Mouse (Mus musculus) left cerebral cortex, postnatal 4 days (tissue): Measurements from ENCODE around the gene Arrdc5. TPM values are rescaled to one million over a fixed set of nuclear protein-coding genes. Genes with fewer than 3 reads are reported as not detected.

Experiments
- DNase-seq: peaks from one replicate; pipeline ENCODE4 v3.0.0-alpha.2; 2022
- intact Hi-C: fragments of 180-260 bp; cut with DNase I; formaldehyde crosslinking; loops from one replicate; pipeline ENCODE4 v1.15.1; 2025
- total RNA-seq, 2 experiments: library from RNA; stranded (reverse); gene quantifications; 2 replicates each; pipeline ENCODE4 v1.2.3; 2021

Arrdc5 gene
- not detected for total RNA-seq

DNA sequence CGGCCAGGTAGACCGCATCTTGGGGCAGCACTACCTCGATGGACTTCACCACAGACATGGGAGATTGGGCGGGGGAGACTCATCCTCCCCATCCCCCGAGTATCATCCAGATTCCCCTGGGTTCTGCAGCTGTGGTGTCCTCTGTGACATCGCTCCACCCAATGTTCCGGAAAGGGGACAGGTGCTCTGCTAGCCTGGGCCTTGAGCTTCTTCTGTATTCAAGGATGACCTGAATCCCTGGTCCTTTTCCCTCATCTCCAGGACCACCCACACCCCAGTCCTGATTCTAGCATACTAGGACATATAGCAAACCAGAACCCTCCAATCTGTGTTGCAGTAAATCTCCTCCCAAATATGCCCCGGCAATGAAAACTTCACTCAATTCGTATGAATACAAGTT is at the start of gene Arrdc5:
Arrdc5 (minus strand) TSS at position 101 of the 400 bp plus-strand sequence.
- intact Hi-C loops: no loop called here
- DNase-seq: no peak

- intact Hi-C loops: no loop called here
- no peak for DNase-seq
Observed at GRCm38 (mm10) chr17:56348586-56348985, 48.5 kb upstream of the Arrdc5 start.

DNA sequence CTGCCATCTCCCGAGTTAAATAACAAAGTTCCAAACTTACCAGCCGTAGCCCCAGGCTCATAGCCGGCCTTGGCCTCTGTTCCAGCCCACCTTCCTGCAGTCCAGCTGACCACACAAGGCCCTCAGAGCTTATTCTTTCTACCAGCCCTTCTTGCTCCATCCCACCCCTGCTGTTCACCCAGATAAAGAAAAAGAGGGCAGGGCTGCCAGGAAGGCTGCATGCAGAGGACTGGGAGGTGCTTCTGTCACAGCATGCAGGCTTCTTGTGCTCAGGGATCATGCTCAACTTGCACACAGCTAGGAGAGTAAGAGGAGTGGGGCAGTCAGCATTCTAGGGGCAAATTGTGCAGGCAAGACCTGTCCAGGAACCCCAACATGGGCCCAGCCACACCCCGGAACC is 48.0 kb upstream of the Arrdc5 start:
- intact Hi-C loops: no loop called here
- DNase-seq: no peak

DNA sequence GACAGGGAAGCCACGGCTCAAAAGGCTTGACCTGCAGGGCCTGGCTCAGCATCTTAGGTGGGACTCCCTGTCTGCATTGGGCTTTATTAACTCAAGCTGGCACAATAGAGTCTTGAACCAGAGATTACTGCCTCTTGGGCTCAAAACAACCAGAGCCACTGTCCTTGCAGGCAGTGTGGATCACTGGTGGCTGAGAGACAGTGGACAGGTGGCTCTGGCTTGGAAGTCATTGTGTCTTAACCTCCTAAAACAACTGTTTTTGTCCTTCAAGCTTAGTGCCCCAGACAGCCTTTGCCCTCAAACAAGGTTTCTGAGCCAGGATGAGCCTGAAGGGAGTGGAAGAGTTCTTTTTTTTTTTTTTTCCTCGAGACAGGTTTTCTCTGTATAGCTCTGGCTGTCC is 45.3 kb upstream of the Arrdc5 start:
- DNase-seq: no peak
- intact Hi-C loops: no loop called here

DNA sequence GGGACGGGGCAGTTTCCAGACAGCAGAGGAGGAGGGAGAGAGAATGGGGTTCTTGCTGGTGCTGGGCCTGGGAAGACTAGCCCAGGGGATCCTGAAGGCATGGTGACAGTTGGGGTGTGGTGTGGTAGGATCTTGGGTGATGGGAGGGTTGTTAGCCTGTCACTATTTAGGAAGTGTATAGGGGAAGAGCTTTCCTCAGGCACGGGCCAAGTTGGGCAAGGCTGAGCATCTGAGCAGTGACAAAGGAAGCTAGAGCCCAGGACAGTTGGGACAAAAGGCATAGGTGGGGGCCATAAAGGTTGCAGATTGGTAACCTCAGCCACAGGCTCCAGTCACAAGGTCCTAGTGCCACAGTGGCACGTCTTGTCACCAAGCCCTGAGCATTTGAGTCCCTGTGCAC is 43.4 kb upstream of the Arrdc5 start:
- DNase-seq: no peak
- intact Hi-C loops: no loop called here

DNA sequence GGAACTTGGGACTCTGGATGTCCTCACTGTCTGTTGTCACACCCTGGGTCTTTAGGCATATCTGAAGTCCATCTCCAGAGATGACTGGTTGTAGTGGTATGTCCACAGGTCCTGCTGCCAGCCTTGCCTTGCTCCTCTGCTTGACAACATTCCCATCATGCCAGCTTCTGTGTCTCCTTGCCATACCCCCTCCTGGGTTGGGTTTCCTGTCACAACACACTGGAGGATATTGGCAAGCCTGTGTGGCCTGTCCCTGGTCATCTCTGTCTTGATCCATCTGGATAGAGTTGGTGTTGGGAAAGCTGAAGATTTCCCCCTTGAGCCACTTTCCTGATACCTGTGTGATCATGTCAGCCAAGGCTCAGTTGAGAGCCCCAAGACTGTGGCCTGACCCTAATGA is 40.6 kb upstream of the Arrdc5 start:
- intact Hi-C loops: no loop called here
- no peak for DNase-seq

GRCm38 (mm10) chr17:56338909-56339308 is 38.8 kb upstream of the Arrdc5 start:
- DNase-seq: peak; percentile 44
- intact Hi-C loops: no loop called here

DNA sequence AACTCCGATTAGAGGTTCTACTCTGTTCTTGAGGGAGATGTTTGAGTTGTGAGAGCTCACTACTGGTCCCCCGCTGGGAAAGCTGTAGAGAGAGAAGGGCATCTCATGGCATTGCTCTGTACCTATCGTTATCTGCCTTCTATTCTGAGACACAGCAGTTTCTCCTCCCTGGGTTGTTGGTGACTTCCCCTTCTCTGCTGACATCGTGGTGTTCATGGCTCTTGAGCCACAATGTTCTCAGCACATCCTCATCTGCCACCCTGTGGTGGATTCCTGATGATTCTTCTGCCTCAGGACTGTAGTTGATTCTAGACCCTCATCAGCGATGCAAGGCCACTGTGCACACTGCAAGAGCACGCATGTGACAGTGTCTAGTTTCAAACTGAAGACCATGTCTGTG is 37.7 kb upstream of the Arrdc5 start:
- no peak for DNase-seq
- intact Hi-C loops: no loop called here

DNA sequence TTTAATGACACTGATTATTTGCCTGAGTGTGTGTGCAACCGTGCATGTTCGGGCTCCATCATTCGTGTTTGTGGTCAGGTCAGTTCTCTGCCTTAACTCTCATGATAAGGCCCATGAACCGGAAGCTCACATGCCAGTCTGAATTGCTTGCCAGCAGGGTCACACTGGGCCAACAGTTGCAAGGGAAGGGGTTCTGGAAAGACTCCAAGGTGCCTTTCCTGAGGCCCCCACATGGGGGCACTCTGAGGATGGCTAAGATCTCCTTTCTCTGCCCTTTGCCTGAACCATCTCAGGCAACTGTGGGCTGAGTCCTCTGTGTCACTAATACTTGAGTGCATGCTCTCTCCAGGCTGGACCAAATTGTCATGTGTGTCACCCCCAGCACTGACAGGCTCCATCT is 37.1 kb upstream of the Arrdc5 start:
- DNase-seq: peak; percentile 82
- intact Hi-C loops: no loop called here

DNA sequence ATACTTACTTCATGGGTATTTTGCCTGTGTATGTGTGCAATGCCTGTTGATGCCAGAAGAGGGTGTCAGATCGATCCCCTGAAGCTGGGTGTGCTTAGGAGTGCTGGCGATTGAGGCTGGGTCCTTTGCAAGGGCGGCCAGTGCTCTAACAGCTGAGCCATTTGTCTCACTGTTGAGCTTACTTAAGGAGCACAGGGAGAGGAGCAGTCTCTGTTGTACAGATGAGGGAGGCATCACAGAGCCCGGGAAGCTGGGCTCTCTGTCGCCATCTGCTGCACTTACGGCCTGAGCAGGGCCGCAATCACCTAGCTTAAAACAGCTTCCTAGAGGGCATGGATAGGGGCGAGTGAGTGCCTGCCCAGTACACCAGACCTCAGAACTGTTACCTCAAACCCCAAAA is 32.9 kb upstream of the Arrdc5 start:
- intact Hi-C loops: no loop called here
- no peak for DNase-seq

GRCm38 (mm10) chr17:56331256-56331655 is 31.2 kb upstream of the Arrdc5 start:
- intact Hi-C loops: no loop called here

DNA sequence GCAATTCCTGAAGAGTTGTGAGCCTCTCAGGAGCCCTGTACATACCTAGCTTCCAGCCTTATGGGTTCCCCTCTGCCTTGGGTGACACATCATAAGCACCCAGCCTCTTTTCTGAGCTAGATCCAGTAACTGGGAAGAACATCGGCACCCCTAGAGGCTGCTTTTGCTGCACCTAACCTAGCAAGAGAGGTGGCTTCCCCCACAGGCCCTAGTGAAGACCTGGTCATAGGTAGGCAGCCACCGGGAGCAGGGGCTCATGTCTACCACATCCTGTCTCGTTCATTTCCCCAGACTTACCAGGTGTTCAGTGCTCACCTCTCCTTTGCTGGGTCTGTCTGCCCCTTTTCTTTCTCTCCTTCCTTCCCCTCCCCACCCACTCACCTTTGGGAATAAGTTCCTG is 30.3 kb upstream of the Arrdc5 start:
- no peak for DNase-seq
- intact Hi-C loops: no loop called here

More at GRCm38 (mm10) chr17:56331256-56331655, 31.2 kb upstream of the Arrdc5 start:
- DNase-seq: peak; percentile 32

DNA sequence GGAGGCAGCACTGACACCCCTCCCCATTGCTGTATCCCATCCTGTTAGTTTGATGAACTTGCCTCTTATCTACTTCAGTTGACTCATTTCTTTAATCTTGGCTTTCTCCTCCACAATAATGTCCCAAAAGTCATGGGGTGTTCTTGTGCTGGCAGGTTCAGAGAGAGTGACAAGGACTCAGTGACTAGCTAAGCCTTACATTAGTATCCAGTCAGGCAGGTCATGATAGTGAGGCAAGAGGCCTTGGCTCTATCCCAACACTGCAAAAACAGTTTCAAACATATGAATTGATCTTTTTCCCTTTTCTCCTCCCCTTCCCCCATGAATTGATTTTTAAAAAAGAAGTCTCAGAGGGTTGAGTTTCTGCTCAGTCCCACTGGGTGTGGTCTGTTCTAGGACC is 29.2 kb upstream of the Arrdc5 start:
- intact Hi-C loops: no loop called here
- DNase-seq: no peak

DNA sequence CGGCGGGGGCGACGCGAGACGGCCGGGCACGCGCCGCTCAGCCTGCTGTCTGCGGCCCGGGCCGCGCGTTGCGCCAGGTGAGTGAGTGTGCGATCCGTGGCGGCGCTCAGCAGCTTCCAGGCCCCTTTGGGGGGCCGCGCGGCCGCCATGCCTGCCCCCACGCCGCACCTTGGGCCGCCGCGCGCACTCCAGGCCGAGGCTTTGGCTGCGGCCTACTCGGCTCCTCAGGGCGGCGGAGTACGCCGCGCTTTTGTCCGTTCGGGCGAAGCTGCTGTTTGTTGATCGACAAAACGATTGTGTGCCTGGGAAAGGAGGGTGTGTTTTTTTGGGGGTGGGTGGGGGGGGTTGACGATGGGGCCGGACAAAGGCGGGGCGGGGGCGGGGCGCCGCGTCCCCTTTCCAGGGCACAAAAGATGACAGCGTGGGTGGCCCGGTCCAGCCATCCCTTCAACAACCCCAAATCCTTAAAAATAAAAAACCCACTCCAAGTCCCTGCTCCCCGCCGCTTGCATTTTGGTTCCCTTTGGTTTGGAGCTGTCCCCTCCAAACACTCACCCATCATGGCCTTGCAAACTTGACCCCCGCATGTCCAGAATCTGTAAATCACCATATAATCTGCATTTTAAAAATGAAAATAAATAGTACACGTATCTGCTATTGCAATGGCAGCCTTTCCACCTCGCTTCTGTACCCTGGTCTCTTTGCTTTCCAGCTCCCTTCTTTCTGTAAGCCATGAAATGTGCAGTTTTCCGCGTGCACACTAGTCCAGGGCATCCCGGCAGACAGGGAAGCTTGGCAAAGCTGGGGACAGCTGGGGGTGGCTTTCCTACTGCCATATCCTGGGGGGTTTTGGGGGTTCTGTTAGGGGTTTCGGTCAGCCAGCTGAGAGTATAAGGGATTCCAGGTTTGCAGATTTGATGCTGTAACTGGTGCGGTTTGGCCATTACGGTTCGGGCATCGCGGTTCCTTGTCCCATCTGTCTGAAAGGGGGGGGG is 26.4 kb upstream of the Arrdc5 start:
- intact Hi-C loops: no loop called here
- DNase-seq: peak; percentile 43

DNA sequence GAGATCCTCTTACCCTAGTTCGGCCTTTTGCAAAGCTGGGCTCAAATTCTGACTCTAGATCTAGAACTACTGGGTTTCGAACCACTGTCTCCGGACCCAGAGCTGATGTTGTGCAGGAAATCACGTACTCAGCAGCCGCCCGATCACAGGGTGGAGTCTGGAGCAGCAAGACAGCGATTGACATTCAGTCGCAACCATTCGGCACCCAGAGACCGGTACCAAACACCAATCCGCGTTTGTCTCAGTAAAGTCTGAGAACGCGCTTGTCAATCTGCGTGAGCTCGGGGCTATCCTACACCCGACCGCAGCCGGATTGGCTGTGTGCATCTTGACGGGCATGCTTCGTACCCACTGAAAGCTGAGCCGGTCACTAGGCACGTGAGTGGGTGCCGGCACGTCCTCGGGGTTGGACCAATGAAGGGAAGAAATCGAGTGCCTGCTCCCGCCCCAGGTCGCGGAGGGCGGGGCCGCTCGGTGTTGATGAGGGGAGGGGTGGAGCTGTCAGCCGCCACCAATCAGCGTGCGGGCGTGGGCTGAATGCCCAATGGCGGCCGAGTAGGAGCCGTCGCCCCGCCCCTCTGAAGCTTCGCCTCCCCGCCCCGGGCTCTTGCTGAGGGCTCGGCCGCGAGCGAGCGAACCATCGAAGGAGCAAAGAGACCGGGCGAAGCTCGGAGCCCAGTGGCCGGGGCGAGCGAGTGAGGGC is 25.5 kb upstream of the Arrdc5 start, which contains the start of gene Kdm4b:
Kdm4b (plus strand) TSS at position 613 of the 703 bp plus-strand sequence.
- intact Hi-C loops: no loop called here
- DNase-seq: peak; percentile 99

DNA sequence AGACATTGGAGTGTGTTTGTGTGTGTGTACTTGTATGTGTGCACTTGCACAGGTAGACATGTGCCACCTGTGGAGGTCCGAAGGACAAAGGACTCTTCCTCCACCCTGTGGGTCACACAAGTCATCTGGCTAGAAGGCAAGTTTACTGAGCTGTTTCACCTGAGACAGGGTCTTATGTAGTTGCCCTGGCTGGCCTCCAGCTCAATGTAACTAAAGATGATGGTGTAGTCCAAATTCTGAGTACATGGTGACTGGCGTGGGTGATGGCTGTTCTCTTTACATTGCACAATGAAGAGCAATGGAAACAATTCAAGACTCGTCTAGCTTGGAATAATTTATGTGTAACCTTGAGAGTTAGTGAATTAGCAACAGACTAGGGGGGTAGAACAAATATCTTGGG is 24.3 kb upstream of the Arrdc5 start:
- intact Hi-C loops: no loop called here
- no peak for DNase-seq

GRCm38 (mm10) chr17:56309191-56309945 is 9.3 kb upstream of the Arrdc5 start:
- DNase-seq: no peak

GRCm38 (mm10) chr17:56308088-56308487 is 8.0 kb upstream of the Arrdc5 start:
- intact Hi-C loops: no loop called here

More at GRCm38 (mm10) chr17:56309191-56309945, 9.3 kb upstream of the Arrdc5 start:
- intact Hi-C loops: no loop called here

DNA sequence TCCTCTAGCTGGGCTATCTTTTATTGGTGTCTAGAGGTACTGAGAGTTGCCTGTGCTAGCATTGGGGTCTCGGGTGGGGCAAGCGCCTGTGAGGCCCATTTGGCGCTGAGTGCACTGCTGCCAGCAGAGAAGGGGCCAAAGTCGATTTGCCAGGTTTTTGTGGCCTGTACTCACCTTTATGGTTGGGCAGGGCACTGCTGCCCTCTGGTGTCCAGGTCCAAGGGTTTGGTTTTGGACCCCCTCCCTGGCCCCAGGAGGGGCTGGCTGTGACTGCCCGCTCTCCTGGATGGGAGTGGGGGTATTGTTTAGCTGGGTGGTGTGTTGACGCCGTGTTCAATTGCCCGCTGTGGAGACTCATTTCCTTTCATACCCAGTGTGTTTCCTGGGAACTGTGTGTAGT is 5.7 kb upstream of the Arrdc5 start:
- no peak for DNase-seq
- intact Hi-C loops: no loop called here

More at GRCm38 (mm10) chr17:56308088-56308487, 8.0 kb upstream of the Arrdc5 start:
- DNase-seq: no peak

DNA sequence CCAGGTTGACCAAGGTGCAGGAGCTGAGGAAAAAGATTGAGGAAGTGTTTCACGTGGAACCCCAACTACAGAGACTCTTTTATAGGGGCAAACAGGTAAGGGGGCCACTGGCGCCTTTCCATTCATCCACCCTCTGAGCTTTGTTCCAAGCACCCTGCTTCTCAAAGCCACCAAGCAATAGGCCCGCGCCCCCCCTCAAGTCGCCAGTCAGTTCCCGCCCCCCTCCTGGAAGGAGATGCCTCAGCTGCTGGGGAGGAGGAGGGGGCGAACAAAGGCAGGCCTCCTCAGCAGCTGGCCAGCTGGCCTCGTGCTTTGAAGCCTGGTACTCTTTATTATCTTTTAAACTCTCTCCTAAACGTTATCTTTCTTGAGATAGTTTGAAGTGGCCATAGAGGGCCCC is 5.1 kb upstream of the Arrdc5 start:
- intact Hi-C loops: no loop called here
- no peak for DNase-seq

DNA sequence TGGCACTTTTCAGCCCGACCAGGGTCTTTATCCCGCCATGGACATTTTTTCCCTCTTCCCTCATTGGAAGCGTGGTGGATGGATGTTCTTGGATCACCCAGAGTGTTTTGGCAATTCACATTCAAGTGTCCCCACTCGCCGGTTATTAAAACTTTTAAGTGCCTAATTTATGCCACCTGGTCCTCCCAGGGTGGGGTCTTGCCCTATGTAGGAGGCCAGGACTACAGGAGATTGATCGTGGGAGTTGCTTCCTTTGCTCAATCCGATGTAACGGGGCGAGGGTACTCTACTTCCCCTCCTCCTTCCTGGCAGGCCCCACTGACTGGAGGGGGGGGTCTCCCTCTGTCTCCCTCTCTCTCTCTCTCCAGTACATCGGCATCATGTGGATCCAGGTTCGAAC is 4.6 kb upstream of the Arrdc5 start:
- intact Hi-C loops: no loop called here
- no peak for DNase-seq
